Mouse (Mus musculus) heart, postnatal 10 days (tissue): Measurements from ENCODE around the gene Col5a1. TPM values are rescaled to one million over a fixed set of nuclear protein-coding genes. Genes with fewer than 3 reads are reported as not detected.

Source experiments
- DNase-seq, 2 experiments: peaks; one replicate each; pipeline ENCODE4 v3.0.0; 2021
- intact Hi-C: fragments of 180-260 bp; cut with DNase I; formaldehyde crosslinking; loops from one replicate; pipeline ENCODE4 v1.15.1; 2025
- total RNA-seq, 2 experiments: library from RNA; stranded (reverse); gene quantifications; 2 replicates each; pipeline ENCODE4 v1.2.3; 2021

Col5a1 gene
- total RNA-seq: 100 to 1,000 TPM; 157 to 164 TPM

DNA sequence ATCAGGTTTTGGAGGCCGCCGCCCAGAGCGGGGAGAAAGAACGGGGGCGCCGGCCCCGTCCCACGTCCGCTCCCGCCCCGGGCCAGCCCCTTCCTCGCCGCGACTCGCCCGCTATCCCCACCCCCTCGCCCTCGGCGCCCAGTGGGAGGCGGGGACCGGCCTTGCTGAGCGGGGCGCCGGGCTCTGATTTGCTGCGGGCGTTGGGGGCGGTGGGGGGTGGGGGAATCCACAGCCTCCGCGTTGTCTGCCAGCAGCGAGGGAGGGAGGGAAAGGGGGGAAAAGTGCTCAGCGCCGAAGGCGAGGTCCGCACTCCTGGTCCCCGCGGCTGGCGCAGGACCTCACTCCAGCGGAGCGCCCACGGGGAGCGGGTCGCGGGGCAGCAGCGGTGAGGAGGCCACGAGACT, at the start of gene Col5a1:
TSS of gene Col5a1 (plus strand) at position 278 of the 404 bp plus-strand sequence.
- DNase-seq: peak; percentile 88 to 89
- intact Hi-C loops: loop anchor here (5.0 kb wide), 2 partner anchors 69 to 334 kb away; no protein-coding TSS in a partner anchor

GRCm38 (mm10) chr2:27838112-27838511, 48.1 kb upstream of the Col5a1 start:
- intact Hi-C loops: loop anchor here (5.0 kb wide), 1 partner anchor 61 kb away; no protein-coding TSS in a partner anchor
- DNase-seq: no peak

DNA sequence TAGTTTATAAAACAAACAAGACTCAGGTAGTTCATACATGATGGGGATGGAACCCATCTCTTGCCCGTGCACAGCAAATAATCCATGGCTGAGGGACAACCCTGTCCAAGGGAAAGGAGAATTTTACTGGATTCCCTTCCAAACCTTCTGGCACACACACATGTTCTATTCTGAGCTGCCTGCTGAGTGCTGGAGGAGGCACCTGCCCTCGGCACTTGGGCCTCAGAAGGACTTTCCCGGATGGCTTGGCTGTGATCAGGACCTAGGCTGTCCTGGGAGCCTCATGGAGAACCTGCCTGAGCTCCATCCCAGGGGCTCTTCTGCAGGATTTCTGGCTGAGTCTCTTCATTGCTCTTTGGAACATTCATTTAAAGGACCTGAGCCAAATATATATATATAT, 45.3 kb upstream of the Col5a1 start:
- no peak for DNase-seq
- intact Hi-C loops: no loop called here

DNA sequence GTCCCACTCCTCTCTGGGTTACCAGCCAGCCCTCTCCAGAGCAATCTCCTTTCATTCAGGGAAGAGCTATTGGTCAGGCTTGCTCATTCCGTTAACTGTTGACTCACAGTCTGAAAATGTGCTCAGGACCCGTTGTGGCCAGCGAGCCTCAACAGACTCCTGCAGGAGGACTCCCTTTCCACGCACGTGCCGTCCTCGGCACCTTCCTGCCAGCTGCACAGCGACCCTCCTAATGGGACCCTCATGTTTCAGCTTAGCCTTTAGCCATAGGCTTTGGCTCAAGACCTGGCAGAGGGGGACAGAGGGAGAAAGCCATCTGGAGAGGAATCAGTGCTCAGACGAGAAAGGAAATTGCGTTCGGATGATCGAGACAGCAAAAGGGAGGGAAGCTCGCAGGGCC, 43.3 kb upstream of the Col5a1 start:
- no peak for DNase-seq
- intact Hi-C loops: no loop called here

DNA sequence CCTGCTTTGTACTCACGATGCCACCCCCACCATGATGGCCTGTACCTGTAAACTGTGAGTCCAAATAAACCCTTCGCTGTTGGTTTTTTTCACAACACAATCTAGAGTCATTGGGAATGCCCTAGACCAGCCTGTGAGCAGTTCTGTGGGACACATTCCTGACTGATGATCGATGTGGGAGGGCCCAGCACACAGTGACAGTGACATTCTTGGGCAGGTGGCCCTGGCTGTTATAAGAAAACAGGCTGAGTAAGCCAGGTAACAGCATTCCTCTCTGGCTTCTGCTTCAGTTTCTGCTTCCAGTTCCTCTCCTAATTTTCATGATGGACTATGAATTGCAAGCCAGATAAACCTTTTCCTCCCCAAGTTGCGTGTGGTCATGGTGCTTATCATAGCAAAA, 41.3 kb upstream of the Col5a1 start:
- DNase-seq: no peak
- intact Hi-C loops: no loop called here

DNA sequence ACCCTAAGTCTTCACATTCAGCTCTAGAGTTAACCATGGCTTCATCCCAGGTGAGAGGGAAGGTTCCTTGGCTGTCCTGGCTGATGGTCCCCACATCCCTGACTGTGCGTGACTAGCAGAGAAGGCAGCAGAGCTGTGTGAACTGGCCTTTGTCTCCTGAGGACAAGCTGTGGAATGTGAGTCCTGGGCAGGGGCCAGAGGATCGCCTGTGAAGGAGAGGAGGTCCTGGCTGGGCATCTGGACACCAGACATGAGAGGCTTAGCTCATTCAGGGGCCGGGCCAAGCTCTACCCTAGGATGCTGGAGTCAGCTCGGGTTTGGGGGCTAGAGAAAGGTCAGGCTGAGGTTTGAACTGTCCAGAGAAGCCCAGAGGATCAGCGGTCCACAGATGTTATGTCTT, 39.2 kb upstream of the Col5a1 start:
- intact Hi-C loops: no loop called here
- DNase-seq: peak; percentile 72 to 79

DNA sequence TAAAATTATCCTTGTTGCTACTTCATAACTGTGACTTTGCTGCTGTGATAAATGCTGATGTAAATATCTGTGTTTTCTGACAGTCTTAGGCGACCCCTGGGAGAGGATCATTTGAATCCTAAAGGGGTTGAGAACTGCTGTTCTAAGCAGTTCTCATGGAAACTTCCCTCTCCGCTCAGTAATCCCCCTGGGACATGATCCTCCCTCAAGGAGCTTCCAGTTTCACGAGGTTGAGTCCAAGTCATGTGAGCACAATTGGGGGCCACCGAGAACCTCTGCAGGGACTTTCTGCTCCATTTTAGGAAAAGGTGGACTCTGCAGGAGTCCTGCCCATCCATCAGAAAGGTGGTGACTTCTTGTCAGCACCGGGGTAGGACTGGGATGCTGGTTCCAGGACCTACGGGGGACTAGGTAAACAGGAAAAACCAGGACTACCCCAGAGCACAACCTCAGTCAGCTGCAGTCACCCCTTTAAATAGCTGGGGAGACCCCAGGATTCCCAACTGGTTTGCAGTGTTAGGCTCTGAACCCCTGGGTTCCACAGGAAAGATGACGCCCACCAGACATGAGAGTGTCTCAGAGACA, 38.3 kb upstream of the Col5a1 start:
- DNase-seq: no peak
- intact Hi-C loops: no loop called here

DNA sequence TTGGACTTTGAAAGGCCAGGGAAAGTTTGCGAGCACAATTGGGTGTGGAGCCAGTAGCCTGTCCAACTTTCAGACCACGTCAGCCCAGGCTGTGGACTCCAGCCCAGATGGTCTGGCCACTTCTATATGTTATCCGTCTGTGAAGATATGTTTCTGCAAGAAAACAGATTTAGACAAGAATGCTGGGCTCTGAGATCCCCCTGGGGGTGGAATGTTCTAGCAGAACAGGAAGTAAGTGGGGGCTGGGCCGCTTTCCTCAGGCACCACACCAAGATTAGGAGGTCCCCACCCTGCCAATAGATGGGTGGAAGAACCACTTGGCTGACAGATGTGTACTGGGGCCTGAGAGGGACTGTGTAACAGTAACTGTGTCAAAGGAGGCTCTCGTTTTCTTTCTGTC, 37.8 kb upstream of the Col5a1 start:
- peak; percentile 81 to 86 for DNase-seq
- intact Hi-C loops: no loop called here

- intact Hi-C loops: no loop called here
- DNase-seq: peak; percentile 61 to 65
Observed at GRCm38 (mm10) chr2:27858348-27858903, 27.8 kb upstream of the Col5a1 start.

- intact Hi-C loops: no loop called here
- peak; percentile 48 to 49 for DNase-seq
Observed at GRCm38 (mm10) chr2:27861576-27862238, 24.5 kb upstream of the Col5a1 start.

- no peak for DNase-seq
- intact Hi-C loops: no loop called here
Observed at GRCm38 (mm10) chr2:27864491-27865365, 21.5 kb upstream of the Col5a1 start.

DNA sequence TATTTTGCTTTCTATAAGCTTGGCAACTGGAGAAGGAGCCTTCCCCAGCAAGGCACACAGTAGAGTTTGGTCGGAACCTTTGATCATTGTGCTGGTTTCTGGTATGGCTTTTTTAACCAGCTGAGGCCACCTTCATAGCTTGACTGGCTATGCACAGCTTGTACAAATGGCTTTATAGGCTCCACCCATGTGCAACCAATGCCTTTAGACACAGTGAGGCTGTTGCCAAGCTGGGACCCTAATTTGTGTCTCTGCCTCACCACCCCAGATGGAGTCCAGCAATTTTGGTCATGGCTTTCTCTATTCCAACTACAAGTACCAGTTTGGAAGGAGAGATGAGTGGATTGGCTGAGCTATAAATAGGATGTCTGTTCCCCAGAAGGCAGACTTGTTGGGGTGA, 15.6 kb upstream of the Col5a1 start:
- no peak for DNase-seq
- intact Hi-C loops: no loop called here

DNA sequence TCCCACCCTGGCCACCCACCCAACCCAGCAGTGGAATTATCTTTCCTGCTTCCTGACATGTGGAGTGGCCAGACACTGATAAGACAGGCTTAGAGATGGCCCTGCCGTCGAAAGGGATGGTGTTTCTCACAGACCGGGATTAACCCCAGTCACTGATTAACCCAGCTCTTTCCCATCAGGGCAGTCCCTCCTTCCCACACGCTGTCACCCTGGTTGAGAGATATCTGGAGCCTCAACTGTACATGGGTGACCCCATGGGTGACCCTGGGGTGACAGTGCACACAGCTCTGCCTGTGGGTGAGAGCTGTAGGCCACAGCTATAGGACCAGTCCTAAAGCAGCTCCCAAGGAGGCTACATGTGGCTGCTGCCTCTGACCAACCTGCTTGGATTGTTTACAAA, 15.2 kb upstream of the Col5a1 start:
- no peak for DNase-seq
- intact Hi-C loops: no loop called here

GRCm38 (mm10) chr2:27872276-27872675, 13.9 kb upstream of the Col5a1 start:
- intact Hi-C loops: no loop called here
- DNase-seq: no peak

DNA sequence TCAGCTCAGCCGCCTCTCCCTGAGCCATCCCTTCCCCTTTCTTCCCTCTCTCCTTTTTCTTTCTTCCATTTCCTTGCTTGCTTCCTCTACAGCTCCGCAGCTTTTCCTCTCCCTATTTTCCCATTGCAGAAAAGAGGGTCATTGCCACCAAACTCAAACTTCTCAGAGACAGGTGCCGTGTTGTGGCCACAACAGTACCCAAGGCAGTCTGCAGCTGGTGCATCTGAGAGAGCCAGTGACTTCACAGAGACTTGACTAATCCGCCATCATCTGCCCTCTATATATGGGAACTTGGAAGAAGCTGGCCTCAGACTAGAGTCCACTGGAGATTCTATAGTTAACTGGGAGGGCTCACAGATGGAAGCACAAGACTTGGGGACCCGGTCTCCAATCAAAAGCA, 13.2 kb upstream of the Col5a1 start:
- no peak for DNase-seq
- intact Hi-C loops: no loop called here

GRCm38 (mm10) chr2:27874596-27874995, 11.6 kb upstream of the Col5a1 start:
- DNase-seq: no peak
- intact Hi-C loops: no loop called here

GRCm38 (mm10) chr2:27875231-27875630, 11.0 kb upstream of the Col5a1 start:
- no peak for DNase-seq
- intact Hi-C loops: no loop called here

DNA sequence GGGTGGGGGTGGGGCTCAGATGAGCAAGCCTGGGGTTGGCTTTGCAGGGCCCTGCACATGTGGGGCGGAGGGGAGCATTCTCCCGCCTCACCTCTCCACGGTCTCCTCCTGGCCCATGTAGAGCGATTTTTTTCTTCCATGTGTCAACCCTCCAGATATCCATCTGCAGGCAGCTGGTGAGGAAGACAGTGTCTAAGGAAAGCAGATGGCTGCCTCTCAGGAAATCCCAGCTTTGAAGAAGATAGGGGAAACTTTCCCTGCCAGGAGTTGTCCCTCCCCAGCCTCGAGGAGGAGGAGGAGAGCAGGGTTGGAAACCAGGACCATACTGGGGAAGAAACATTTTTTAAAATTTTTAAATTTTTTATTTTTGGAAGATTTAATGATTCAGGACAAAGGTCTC, 10.4 kb upstream of the Col5a1 start:
- intact Hi-C loops: no loop called here
- DNase-seq: no peak

DNA sequence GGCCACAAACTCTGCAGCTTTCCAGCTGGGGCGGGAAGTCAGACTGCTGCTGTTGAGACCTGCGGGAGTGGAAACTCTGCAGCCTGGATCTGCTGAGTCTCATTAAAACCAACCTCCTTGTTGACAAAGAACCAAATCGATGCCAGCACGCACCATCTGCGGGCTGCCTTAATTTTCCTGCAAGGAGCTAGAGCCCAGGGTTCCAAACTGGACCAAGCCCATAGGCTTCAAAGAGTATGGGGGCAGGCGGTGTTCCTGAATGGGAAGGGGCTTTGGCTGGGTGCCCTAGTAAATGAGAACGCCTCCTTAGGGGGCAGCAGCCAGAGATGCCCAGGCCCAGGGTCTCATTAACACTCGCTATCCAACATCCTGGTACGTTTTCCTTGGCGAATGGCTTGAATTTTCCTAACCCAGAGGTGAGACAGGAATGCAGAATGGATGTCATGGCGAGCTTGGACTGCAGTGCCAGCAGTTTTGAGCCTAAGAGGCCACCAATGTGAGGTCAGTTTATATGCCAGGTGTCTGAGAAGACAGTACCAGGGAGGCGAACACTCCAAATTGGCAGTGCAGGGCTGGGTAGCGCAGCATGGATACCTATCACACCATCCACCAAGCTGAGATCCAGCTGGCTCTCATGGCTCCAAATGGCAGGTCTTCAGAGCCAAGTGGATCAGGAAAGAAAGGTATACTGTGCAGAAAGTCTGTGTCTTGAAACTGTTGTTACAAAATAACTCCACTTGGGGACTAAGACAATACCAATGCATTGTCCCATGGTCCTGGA, 9.3 kb upstream of the Col5a1 start:
- no peak for DNase-seq
- intact Hi-C loops: no loop called here

DNA sequence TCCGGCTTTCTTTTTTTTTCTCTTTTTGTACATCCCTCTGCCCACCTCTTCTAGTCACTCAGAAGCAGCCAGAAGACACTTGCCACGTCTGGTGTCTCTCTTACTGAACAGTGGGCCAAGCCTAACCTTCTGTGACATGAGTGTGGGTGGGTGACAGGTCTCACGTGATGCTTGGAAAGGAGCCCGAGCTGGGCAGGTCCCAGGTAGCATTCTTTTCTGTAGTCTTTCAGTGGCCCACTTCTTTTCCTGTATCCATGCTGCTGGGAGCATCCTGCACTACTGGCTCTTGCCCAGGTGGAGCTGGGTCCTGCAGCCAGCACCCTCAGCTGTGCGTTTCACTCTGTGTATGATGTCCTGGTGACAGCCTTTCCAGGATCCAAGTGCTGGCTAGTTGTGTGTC, 8.2 kb upstream of the Col5a1 start:
- no peak for DNase-seq
- intact Hi-C loops: no loop called here

- DNase-seq: no peak
- intact Hi-C loops: no loop called here
Observed at GRCm38 (mm10) chr2:27883276-27883675, 2.9 kb upstream of the Col5a1 start.
